Mouse (Mus musculus) thymus, adult 2 months (tissue): ENCODE measurements around the gene Gng11.

ENCODE experiments used
- CTCF ChIP-seq: fragments of 200-500 bp; IDR thresholded peaks from 2 replicates; pipeline ENCODE4 v1.5.1; 2012; ENCODE audit warnings: mild to moderate bottlenecking, control low read depth, low read length, moderate library complexity, borderline replicate concordance; ENCODE audit not compliant: control insufficient read depth, poor library complexity, insufficient read depth; ENCODE audit errors: extremely low read depth
- POLR2A ChIP-seq: fragments of 200-500 bp; IDR thresholded peaks from 2 replicates; pipeline ENCODE4 v1.6.1; 2012; ENCODE audit warnings: mild to moderate bottlenecking, low read length, control low read depth, moderate library complexity; ENCODE audit not compliant: control insufficient read depth, poor library complexity, insufficient read depth; ENCODE audit errors: extremely low read depth

- TF ChIP-seq CTCF (no peak), POLR2A (no peak)
Measured at GRCm38 (mm10) chr6:3998089-3998488, 5.6 kb upstream of the Gng11 start.
